Mouse (Mus musculus) C2C12 (cell line): ENCODE data around the gene Frs2. TPM values are rescaled to one million over a fixed set of nuclear protein-coding genes. Genes with fewer than 3 reads are reported as not detected.

Source experiments
- H3K27me3 ChIP-seq: one replicate; pipeline ENCODE4 v1.6.1; 2011; ENCODE audit not compliant: control insufficient read depth, insufficient read depth, insufficient read length
- H3K36me3 ChIP-seq: one replicate; pipeline ENCODE4 v1.6.1; 2011; ENCODE audit not compliant: control insufficient read depth, insufficient read depth
- H3K4me3 ChIP-seq: one replicate; pipeline ENCODE4 v1.5.1; 2011; ENCODE audit warnings: mild to moderate bottlenecking, control low read depth; ENCODE audit not compliant: poor library complexity, insufficient read depth, severe bottlenecking
- H3K79me2 ChIP-seq: one replicate; pipeline ENCODE4 v1.6.1; 2011; ENCODE audit not compliant: control insufficient read depth, insufficient read depth
- H3K79me3 ChIP-seq: one replicate; pipeline ENCODE4 v1.6.1; 2011; ENCODE audit warnings: low read depth, control low read depth
- H3ac ChIP-seq: one replicate; pipeline ENCODE3; 2011; ENCODE audit warnings: low read depth; ENCODE audit not compliant: control insufficient read depth, insufficient read length
- CEBPB ChIP-seq: IDR thresholded peaks from one replicate; pipeline ENCODE4 v1.6.1; 2011; ENCODE audit warnings: low read depth, mild to moderate bottlenecking, control low read depth, moderate library complexity
- CTCF ChIP-seq: IDR thresholded peaks from one replicate; pipeline ENCODE4 v1.5.1; 2011; ENCODE audit not compliant: control insufficient read depth, insufficient read depth, insufficient read length
- FOSL1 ChIP-seq: IDR thresholded peaks from one replicate; pipeline ENCODE4 v1.8.0; 2011; ENCODE audit warnings: mild to moderate bottlenecking, low read length; ENCODE audit not compliant: poor library complexity, insufficient read depth, severe bottlenecking
- MAX ChIP-seq: IDR thresholded peaks from one replicate; pipeline ENCODE4 v1.6.1; 2011; ENCODE audit warnings: mild to moderate bottlenecking, control low read depth
- MYOD1 ChIP-seq: IDR thresholded peaks from one replicate; pipeline ENCODE4 v1.6.1; 2011; ENCODE audit warnings: low read depth; ENCODE audit not compliant: control insufficient read depth, insufficient read length
- MYOG ChIP-seq: IDR thresholded peaks from one replicate; pipeline ENCODE4 v1.6.1; 2011; ENCODE audit not compliant: control insufficient read depth, insufficient read length; ENCODE audit errors: extremely low read depth
- USF1 ChIP-seq: IDR thresholded peaks from one replicate; pipeline ENCODE4 v1.6.1; 2011; ENCODE audit warnings: low read depth, mild to moderate bottlenecking, control low read depth, moderate library complexity
- polyA plus RNA-seq: library from polyadenylated mRNA; unstranded; fragments of >200 nt; fragmentation: generic; extraction: Trizol; gene quantifications from one replicate; pipeline ENCODE4 v1.2.1, GENCODE M21; 2012; ENCODE audit warnings: missing spikeins

Frs2 gene
- polyA plus RNA-seq, 1 experiment: 11.0 TPM

- peaks cover 100% of the 10 kb centered on the region for H3K79me2 ChIP-seq
- peaks cover 88% of the 10 kb centered on the region for H3K79me3 ChIP-seq
- no peak overlapping the region for H3K4me3 ChIP-seq
- H3ac ChIP-seq: no peak overlapping the region
- no peaks in the 10 kb centered on the region for H3K27me3 ChIP-seq
- peaks cover 23% of the 10 kb centered on the region for H3K36me3 ChIP-seq
- TF ChIP-seq FOSL1: no peak
- TF ChIP-seq MYOG: no peak
- TF ChIP-seq CTCF: no peak
- TF ChIP-seq MAX: no peak
- TF ChIP-seq USF1: no peak
- TF ChIP-seq CEBPB: no peak
- TF ChIP-seq MYOD1: no peak
Measured at GRCm38 (mm10) chr10:117130037-117130436, 18.3 kb downstream of the Frs2 start.

DNA sequence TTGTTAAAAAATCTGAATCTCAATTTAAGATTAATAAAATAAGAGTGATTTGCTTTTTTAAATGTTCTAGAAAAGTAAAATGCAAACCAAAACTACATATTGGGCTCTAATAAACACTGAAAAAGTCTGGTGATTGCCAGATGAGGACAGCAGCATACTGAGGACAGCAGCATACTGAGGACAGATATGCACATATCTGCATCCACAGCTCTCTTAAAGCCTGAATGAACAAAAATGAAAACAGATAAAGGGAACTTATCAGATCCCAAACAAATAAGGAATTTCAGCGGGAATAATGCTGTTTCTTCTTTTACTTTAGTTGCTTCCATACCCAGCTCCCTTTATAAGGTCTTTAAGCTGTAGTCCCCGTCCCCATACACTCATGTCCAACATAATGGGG, 19.6 kb downstream of the Frs2 start:
- H3K36me3 ChIP-seq: peaks cover 22% of the 10 kb centered on the region
- peaks cover 87% of the 10 kb centered on the region for H3K79me3 ChIP-seq
- H3K27me3 ChIP-seq: no peaks in the 10 kb centered on the region
- H3K4me3 ChIP-seq: no peak overlapping the region
- H3ac ChIP-seq: no peak overlapping the region
- peaks cover 100% of the 10 kb centered on the region for H3K79me2 ChIP-seq
- TF ChIP-seq MYOG (no peak), USF1 (no peak), MAX (no peak), FOSL1 (no peak), CEBPB (no peak), MYOD1 (no peak), CTCF (no peak)

- no peak for TF ChIP-seq USF1
- TF ChIP-seq CTCF: no peak
- no peak for TF ChIP-seq MYOD1
- H3K27me3 ChIP-seq: no peaks in the 10 kb centered on the region
- H3K4me3 ChIP-seq: no peak overlapping the region
- no peak overlapping the region for H3ac ChIP-seq
- H3K79me2 ChIP-seq: peaks cover 100% of the 10 kb centered on the region
- peaks cover 20% of the 10 kb centered on the region for H3K36me3 ChIP-seq
- H3K79me3 ChIP-seq: peaks cover 88% of the 10 kb centered on the region
Measured at GRCm38 (mm10) chr10:117127480-117127879, 20.9 kb downstream of the Frs2 start.

- Histone ChIP-seq H3K27me3 (no peaks in the 10 kb centered on the region), H3ac (no peak overlapping the region), H3K79me2 (peaks cover 100% of the 10 kb centered on the region), H3K4me3 (no peak overlapping the region), H3K79me3 (peaks cover 88% of the 10 kb centered on the region), H3K36me3 (peaks cover 13% of the 10 kb centered on the region)
- TF ChIP-seq CTCF (no peak), MYOG (no peak), FOSL1 (no peak), USF1 (no peak)
Measured at GRCm38 (mm10) chr10:117126719-117127118, 21.6 kb downstream of the Frs2 start.

DNA sequence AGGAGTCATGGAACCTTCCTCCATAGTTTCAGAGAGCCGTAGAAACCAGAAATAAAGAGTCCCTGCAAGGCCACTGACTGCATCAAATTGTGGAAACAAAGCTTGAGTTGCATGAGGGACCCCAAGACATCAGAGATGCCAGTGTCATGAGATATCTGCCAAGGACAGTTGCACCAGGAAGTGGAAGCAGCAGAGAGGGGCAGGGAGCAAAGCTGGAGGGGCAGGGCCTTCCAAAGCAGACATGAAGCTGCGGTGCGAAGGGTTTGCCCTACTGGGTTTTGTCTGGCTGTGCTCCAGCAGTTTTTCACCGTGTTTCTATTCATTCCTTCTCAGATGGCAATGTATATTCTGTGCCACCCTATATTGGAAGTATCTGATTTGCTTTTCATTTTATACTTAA, 22.1 kb downstream of the Frs2 start:
- H3ac ChIP-seq: no peak overlapping the region
- TF ChIP-seq USF1: no peak
- TF ChIP-seq FOSL1: no peak
- TF ChIP-seq CTCF: no peak
- TF ChIP-seq MYOD1: no peak
- no peak for TF ChIP-seq CEBPB
- no peak for TF ChIP-seq MAX

GRCm38 (mm10) chr10:117121448-117121847, 26.9 kb downstream of the Frs2 start:
- peaks cover 94% of the 10 kb centered on the region for H3K79me3 ChIP-seq

More for the DNA sequence above, 22.1 kb downstream of the Frs2 start:
- Histone ChIP-seq H3K36me3 (peaks cover 13% of the 10 kb centered on the region), H3K79me3 (peaks cover 88% of the 10 kb centered on the region), H3K4me3 (no peak overlapping the region), H3K27me3 (no peaks in the 10 kb centered on the region), H3K79me2 (peaks cover 100% of the 10 kb centered on the region)

More at GRCm38 (mm10) chr10:117121448-117121847, 26.9 kb downstream of the Frs2 start:
- Histone ChIP-seq H3K36me3 (peaks cover 7% of the 10 kb centered on the region), H3ac (no peak overlapping the region), H3K79me2 (peaks cover 100% of the 10 kb centered on the region), H3K27me3 (no peaks in the 10 kb centered on the region), H3K4me3 (no peak overlapping the region)
- TF ChIP-seq CEBPB: no peak
- no peak for TF ChIP-seq MAX
- no peak for TF ChIP-seq MYOD1
- no peak for TF ChIP-seq MYOG
- no peak for TF ChIP-seq USF1
- no peak for TF ChIP-seq CTCF
- TF ChIP-seq FOSL1: no peak
